Mouse (Mus musculus) frontal cortex, postnatal 25 days (tissue): Measurements from ENCODE around the gene Thada.
"Not testable (repeated sequence)": the region's sequence is repeated elsewhere in the genome, so short reads cannot be mapped to it uniquely, and the experiment has no call there.

Experiments used
- DNase-seq, 2 experiments: peaks; one replicate each; pipeline ENCODE4 v3.0.0; 2022; ENCODE audit warnings: low spot score in 2 of 2

Gene Thada

GRCm38 (mm10) chr17:84293221-84293620 lies 172.8 kb downstream of the Thada start:
- no peak for DNase-seq

GRCm38 (mm10) chr17:84291228-84291627 lies 174.8 kb downstream of the Thada start:
- not testable (repeated sequence) for DNase-seq

- DNase-seq: no peak
Observed at GRCm38 (mm10) chr17:84287675-84288420, 178.2 kb downstream of the Thada start.

GRCm38 (mm10) chr17:84286536-84286935 lies 179.5 kb downstream of the Thada start:
- DNase-seq: no peak

GRCm38 (mm10) chr17:84282388-84283280 lies 183.4 kb downstream of the Thada start:
- no peak for DNase-seq

GRCm38 (mm10) chr17:84279001-84279400 lies 187.0 kb downstream of the Thada start:
- no peak for DNase-seq

- no peak for DNase-seq
Observed at GRCm38 (mm10) chr17:84278193-84278953, 187.6 kb downstream of the Thada start.

GRCm38 (mm10) chr17:84274999-84275398 lies 191.0 kb downstream of the Thada start:
- no peak for DNase-seq

GRCm38 (mm10) chr17:84274163-84274562 lies 191.8 kb downstream of the Thada start:
- DNase-seq: no peak

- DNase-seq: no peak
Observed at GRCm38 (mm10) chr17:84272557-84273261, 193.3 kb downstream of the Thada start.

GRCm38 (mm10) chr17:84271566-84272202 lies 194.3 kb downstream of the Thada start:
- DNase-seq: no peak

- no peak for DNase-seq
Observed at GRCm38 (mm10) chr17:84269722-84270121, 196.3 kb downstream of the Thada start.

- DNase-seq: no peak
Observed at GRCm38 (mm10) chr17:84268450-84268849, 197.6 kb downstream of the Thada start.

- DNase-seq: no peak
Observed at GRCm38 (mm10) chr17:84267456-84268074, 198.4 kb downstream of the Thada start.

GRCm38 (mm10) chr17:84266161-84266948 lies 199.7 kb downstream of the Thada start:
- DNase-seq: no peak

GRCm38 (mm10) chr17:84265480-84266130 lies 200.4 kb downstream of the Thada start:
- DNase-seq: no peak

- DNase-seq: no peak
Observed at GRCm38 (mm10) chr17:84264305-84264704, 201.7 kb downstream of the Thada start.

- DNase-seq: no peak
Observed at GRCm38 (mm10) chr17:84263591-84263990, 202.4 kb downstream of the Thada start.

GRCm38 (mm10) chr17:84262325-84262979 lies 203.6 kb downstream of the Thada start:
- DNase-seq: no peak
